Mouse (Mus musculus): ENCODE data around the gene Rpl41.
"Not testable (repeated sequence)": the region's sequence is repeated elsewhere in the genome, so short reads cannot be mapped to it uniquely, and the experiment has no call there.

GRCm38 (mm10) chr10:128548051-128548791 is 884 bp downstream of the Rpl41 start:
- not testable (repeated sequence) for TF ChIP-seq CTCF, EP300 (IDR thresholded peaks at IDR 0.05; ENCODE audit: low read depth)
